Mouse (Mus musculus) olfactory bulb, adult 2 months (tissue): ENCODE measurements around the gene 1700102P08Rik.

ENCODE experiments used
- CTCF ChIP-seq: fragments of 200-500 bp; IDR thresholded peaks from 2 replicates; pipeline ENCODE4 v1.5.1; 2012; ENCODE audit warnings: low read depth, mild to moderate bottlenecking, low read length, moderate library complexity; ENCODE audit not compliant: insufficient read depth
- POLR2A ChIP-seq: fragments of 200-500 bp; IDR thresholded peaks from 2 replicates; pipeline ENCODE4 v1.6.1; 2012; ENCODE audit warnings: mild to moderate bottlenecking, low read depth, low read length, moderate library complexity; ENCODE audit not compliant: insufficient read depth

GRCm38 (mm10) chr9:108343331-108343730 is 49.3 kb upstream of the 1700102P08Rik start:
- TF ChIP-seq CTCF = no peak
- no peak for TF ChIP-seq POLR2A
